Mouse (Mus musculus) left cerebral cortex, postnatal 10 days (tissue): ENCODE measurements around the gene Wdr43. TPM values are rescaled to one million over a fixed set of nuclear protein-coding genes. Genes with fewer than 3 reads are reported as not detected.

Source experiments
- DNase-seq, 2 experiments: peaks; one replicate each; pipeline ENCODE4 v3.0.0; 2021 to 2022; ENCODE audit warnings: low spot score in 2 of 2, mixed read lengths in 1 of 2; ENCODE audit errors: extremely low spot score in 1 of 2
- intact Hi-C: fragments of 180-260 bp; cut with DNase I; formaldehyde crosslinking; loops from one replicate; pipeline ENCODE4 v1.15.1; 2025
- total RNA-seq, 2 experiments: library from RNA; stranded (reverse); gene quantifications; 2 replicates each; pipeline ENCODE4 v1.2.3; 2021

Wdr43 gene
- total RNA-seq, 2 experiments from 2014 or later: 29.2 to 32.3 TPM

GRCm38 (mm10) chr17:71693780-71694179 lies 78.1 kb downstream of the Wdr43 start:
- intact Hi-C loops: no loop called here
- no peak for DNase-seq

DNA sequence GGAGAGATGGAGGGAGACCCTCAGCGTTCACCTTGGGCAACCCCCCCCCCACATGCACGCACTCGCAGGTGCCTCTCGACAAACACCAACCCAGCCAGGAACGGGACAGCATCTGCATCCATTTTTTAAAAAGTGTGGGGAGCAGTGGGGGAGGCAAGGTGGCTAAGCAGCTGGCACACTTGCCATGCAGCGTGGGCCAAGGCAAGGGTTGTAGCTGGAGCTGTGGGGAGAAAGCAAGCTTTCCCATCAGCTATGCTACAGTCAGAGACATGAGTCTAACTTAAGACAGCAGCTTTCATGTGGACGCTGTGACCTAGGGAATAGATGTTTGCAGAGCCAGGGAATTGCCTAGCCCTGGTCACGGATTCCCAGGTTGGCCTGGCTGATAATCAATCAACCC lies 79.5 kb downstream of the Wdr43 start:
- intact Hi-C loops: no loop called here
- DNase-seq: no peak

DNA sequence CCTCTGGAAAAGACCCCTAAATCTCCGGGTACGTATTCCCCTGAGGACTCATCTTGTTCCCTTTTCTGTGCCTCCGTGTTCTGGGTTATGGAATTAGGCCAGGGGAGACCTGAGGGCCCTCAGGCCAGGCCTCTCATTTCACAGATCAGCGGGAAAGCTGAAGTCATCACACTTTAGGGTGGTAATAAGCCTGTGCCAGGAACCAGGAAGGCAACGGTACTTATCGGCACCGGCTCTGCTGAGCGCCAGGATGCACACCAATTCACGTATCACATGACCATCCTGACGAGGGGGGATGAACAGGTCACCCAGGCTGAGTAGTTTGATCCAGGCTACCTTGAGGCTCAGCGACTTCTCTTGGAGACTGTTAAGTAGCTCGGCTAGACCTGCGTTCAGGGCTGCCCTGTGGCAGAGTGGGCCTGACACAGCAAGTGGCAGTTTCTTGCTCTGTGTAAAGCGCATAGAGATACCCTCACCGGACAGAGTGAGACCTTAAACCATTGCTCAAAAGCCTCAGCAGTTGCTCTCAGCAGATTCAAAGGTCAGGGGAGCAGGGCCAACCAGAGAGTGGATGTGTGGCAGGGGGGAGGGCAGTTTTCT lies 80.1 kb downstream of the Wdr43 start:
- intact Hi-C loops: no loop called here
- no peak for DNase-seq

GRCm38 (mm10) chr17:71696396-71696795 lies 80.7 kb downstream of the Wdr43 start:
- DNase-seq: no peak
- intact Hi-C loops: no loop called here

GRCm38 (mm10) chr17:71697896-71698618 lies 82.4 kb downstream of the Wdr43 start:
- intact Hi-C loops: no loop called here
- DNase-seq: no peak

- intact Hi-C loops: no loop called here
- DNase-seq: no peak
Observed at GRCm38 (mm10) chr17:71698619-71698956, 82.9 kb downstream of the Wdr43 start.

- intact Hi-C loops: no loop called here
- no peak for DNase-seq
Observed at GRCm38 (mm10) chr17:71705113-71705512, 89.4 kb downstream of the Wdr43 start.

GRCm38 (mm10) chr17:71705550-71706480 lies 90.1 kb downstream of the Wdr43 start:
- intact Hi-C loops: no loop called here
- no peak for DNase-seq

GRCm38 (mm10) chr17:71707715-71708114 lies 92.0 kb downstream of the Wdr43 start:
- intact Hi-C loops: no loop called here
- DNase-seq: no peak

Other genes with a start within 250 kb of the Wdr43 start
- gene Gm4707, start 156.0 kb upstream of the Wdr43 start, total RNA-seq: 1 to 10 TPM; 1.6 to 2.9 TPM
- 10 to 100 TPM; 32.6 to 33.2 TPM for gene Smchd1, start 140.6 kb upstream of the Wdr43 start, total RNA-seq
- gene Ndc80, start 89.0 kb upstream of the Wdr43 start, total RNA-seq: 1 to 10 TPM; 1.7 to 2.0 TPM
- gene Spdya, start 63.8 kb upstream of the Wdr43 start, total RNA-seq: 1 to 10 TPM; 1.6 TPM
- 1 to 10 TPM; 1.7 to 2.2 TPM for gene Togaram2, start 57.4 kb downstream of the Wdr43 start, total RNA-seq
- under 1 TPM; 0.34 to 0.36 TPM for gene Pcare, start 137.0 kb downstream of the Wdr43 start, total RNA-seq
- 10 to 100 TPM; 51.6 to 55.4 TPM for gene Clip4, start 152.6 kb downstream of the Wdr43 start, total RNA-seq